Mouse (Mus musculus) kidney, adult 2 months (tissue): Measurements from ENCODE around the gene Eif4e2. TPM values are rescaled to one million over a fixed set of nuclear protein-coding genes. Genes with fewer than 3 reads are reported as not detected.
A peak's percentile ranks its signal among the peaks of the same experiment; 100 is the strongest.

Experiments
- DNase-seq: peaks from one replicate; pipeline ENCODE4 v3.0.0; 2021
- H3K27ac ChIP-seq: fragments of 200-500 bp; 2 replicates; pipeline ENCODE4 v1.5.1; 2012; ENCODE audit warnings: low read depth, low read length, control low read depth, inconsistent platforms; ENCODE audit not compliant: insufficient read depth
- H3K27me3 ChIP-seq: fragments of 200-500 bp; replicated peaks from 2 replicates; pipeline ENCODE4 v1.6.1; 2012; ENCODE audit warnings: mild to moderate bottlenecking, moderate library complexity, low read length, inconsistent platforms; ENCODE audit not compliant: control insufficient read depth, insufficient read depth
- H3K36me3 ChIP-seq: fragments of 200-500 bp; 2 replicates; pipeline ENCODE4 v1.6.1; 2012; ENCODE audit warnings: mild to moderate bottlenecking, moderate library complexity, low read length, inconsistent platforms; ENCODE audit not compliant: control insufficient read depth, insufficient read depth
- H3K4me1 ChIP-seq: fragments of 200-500 bp; 2 replicates; pipeline ENCODE4 v1.6.1; 2011; ENCODE audit warnings: low read length; ENCODE audit not compliant: control insufficient read depth, insufficient read depth
- H3K4me3 ChIP-seq: fragments of 200-500 bp; 2 replicates; pipeline ENCODE4 v1.5.1; 2011; ENCODE audit warnings: mild to moderate bottlenecking, low read depth, low read length, control low read depth; ENCODE audit not compliant: insufficient read depth
- CTCF ChIP-seq: fragments of 200-500 bp; conservative IDR thresholded peaks from 2 replicates; pipeline ENCODE4 v1.5.1; 2011; ENCODE audit warnings: low read depth, mild to moderate bottlenecking, control low read depth, low read length, moderate library complexity, mixed read lengths; ENCODE audit not compliant: insufficient read depth, insufficient read length
- POLR2A ChIP-seq: fragments of 200-500 bp; IDR thresholded peaks from one replicate; pipeline ENCODE4 v1.6.1; 2011; ENCODE audit warnings: low read depth, low read length, control low read depth
- WGBS: fragments of 180-500 bp; shearing (Covaris S2); methylation state at CpG from one replicate; pipeline ENCODE4 v1.1.7; 2018; 5-methylcytosine and 5-hydroxymethylcytosine counted together
- polyA plus RNA-seq: library from polyadenylated mRNA; depleted of rRNA; stranded (reverse); fragments of >200 nt; gene quantifications from 2 replicates; pipeline ENCODE4 v1.2.3, GENCODE M21; 2012

Eif4e2 gene
- polyA plus RNA-seq, 1 experiment = 42.7 TPM

- H3K27me3 ChIP-seq = no peaks in the 10 kb centered on the region
- no peak for TF ChIP-seq POLR2A
- no peak for TF ChIP-seq CTCF
- WGBS = 17% methylated on average over 1 of the region's 1 CpGs
- no peak overlapping the region for H3K4me3 ChIP-seq
- no peak overlapping the region for H3K27ac ChIP-seq
- DNase-seq = no peak
- H3K36me3 ChIP-seq = no peaks in the 10 kb centered on the region
- H3K4me1 ChIP-seq = peaks cover 3% of the 10 kb centered on the region; the same call in 1 of the 2 replicates
These were observed 31.7 kb downstream of the Eif4e2 start for GRCm38 (mm10) chr1:87245430-87245829.

- H3K36me3 ChIP-seq = no peaks in the 10 kb centered on the region
- peaks cover 3% of the 10 kb centered on the region; the same call in 1 of the 2 replicates for H3K4me1 ChIP-seq
- no peak for TF ChIP-seq POLR2A
- peak; percentile 93 for TF ChIP-seq CTCF
- H3K4me3 ChIP-seq = no peak overlapping the region
- WGBS = 23% methylated on average over 22 of the region's 22 CpGs
- H3K27me3 ChIP-seq = no peaks in the 10 kb centered on the region
- peak; percentile 86 for DNase-seq
- no peak overlapping the region for H3K27ac ChIP-seq
These were observed 32.5 kb downstream of the Eif4e2 start for GRCm38 (mm10) chr1:87245929-87246815.

GRCm38 (mm10) chr1:87252040-87252609 is 38.4 kb downstream of the Eif4e2 start:
- DNase-seq = no peak
- Histone ChIP-seq H3K27me3 (no peaks in the 10 kb centered on the region), H3K36me3 (no peaks in the 10 kb centered on the region), H3K4me3 (no peak overlapping the region), H3K27ac (no peak overlapping the region), H3K4me1 (no peaks in the 10 kb centered on the region)
- TF ChIP-seq CTCF (no peak), POLR2A (no peak)
- WGBS = 68% methylated on average over 5 of the region's 5 CpGs

- Histone ChIP-seq H3K36me3 (no peaks in the 10 kb centered on the region), H3K4me1 (no peaks in the 10 kb centered on the region), H3K27me3 (no peaks in the 10 kb centered on the region), H3K4me3 (no peak overlapping the region), H3K27ac (no peak overlapping the region)
- 84% methylated on average over 4 of the region's 4 CpGs for WGBS
- DNase-seq = no peak
- no peak for TF ChIP-seq CTCF
- TF ChIP-seq POLR2A = no peak
These were observed 41.5 kb downstream of the Eif4e2 start for GRCm38 (mm10) chr1:87255173-87255572.

- Histone ChIP-seq H3K27me3 (no peaks in the 10 kb centered on the region), H3K27ac (no peak overlapping the region), H3K36me3 (no peaks in the 10 kb centered on the region), H3K4me3 (no peak overlapping the region), H3K4me1 (no peaks in the 10 kb centered on the region)
- DNase-seq = no peak
- TF ChIP-seq POLR2A (no peak), CTCF (no peak)
- 48% methylated on average over 11 of the region's 11 CpGs for WGBS
These were observed 44.0 kb downstream of the Eif4e2 start for GRCm38 (mm10) chr1:87257691-87258090.

GRCm38 (mm10) chr1:87258484-87258883 is 44.8 kb downstream of the Eif4e2 start:
- no peak overlapping the region for H3K27ac ChIP-seq
- TF ChIP-seq CTCF (peak; percentile 74), POLR2A (no peak)
- H3K4me3 ChIP-seq = no peak overlapping the region
- H3K4me1 ChIP-seq = no peaks in the 10 kb centered on the region
- DNase-seq = peak; percentile 75
- no peaks in the 10 kb centered on the region for H3K36me3 ChIP-seq
- no peaks in the 10 kb centered on the region for H3K27me3 ChIP-seq
- 6% methylated on average over 14 of the region's 14 CpGs for WGBS

- Histone ChIP-seq H3K4me1 (peaks cover 3% of the 10 kb centered on the region; the same call in 1 of the 2 replicates), H3K36me3 (no peaks in the 10 kb centered on the region), H3K4me3 (no peak overlapping the region), H3K27me3 (no peaks in the 10 kb centered on the region), H3K27ac (no peak overlapping the region)
- no peak for TF ChIP-seq POLR2A
- 83% methylated on average over 2 of the region's 2 CpGs for WGBS
- no peak for DNase-seq
These were observed 45.6 kb downstream of the Eif4e2 start for GRCm38 (mm10) chr1:87259316-87259715.
